In genomic region chr2:127573322-127573721, GRCm38 (mm10) we compare ENCODE assay signal across 24 mouse cellular contexts. TPM values are rescaled to one million over a fixed set of nuclear protein-coding genes. Genes with fewer than 3 reads are reported as not detected.
DNase-seq lines count a peak whose midpoint lies in the region; ATAC-seq and TF ChIP-seq lines count a peak whose summit lies in the region.
"Had no signal": no experiment of that assay in that cellular context is flagged by ENCODE, and none has a peak within 500 bp of the region (broad histone marks: within the 10 kb centered on the region; RNA-seq: fewer than 3 reads in every experiment).

No protein-coding gene starts in this region.

- no peaks in the 10 kb centered on the region for H3K27me3 ChIP-seq in kidney, postnatal 0 days (ENCODE audit: insufficient read depth, low read length)
- no peaks in the 10 kb centered on the region for H3K27me3 ChIP-seq in kidney, embryonic 14.5 days (ENCODE audit: control insufficient read depth, insufficient read depth, low read length)
- H3K27me3 ChIP-seq in intestine, embryonic 15.5 days (replicated peaks): no peaks in the 10 kb centered on the region
- H3K27me3 ChIP-seq: forebrain, embryonic 12.5 days; heart, embryonic 13.5 days; hindbrain, embryonic 12.5 days; hindbrain, embryonic 15.5 days had no signal

- H3K36me3 ChIP-seq in kidney, postnatal 0 days (ENCODE audit: insufficient read depth, low read length): 0 out of 2 replicates have a peak, but pooled peaks cover 8% of the 10 kb centered on the region
- H3K36me3 ChIP-seq in kidney, embryonic 14.5 days (ENCODE audit: control insufficient read depth, insufficient read depth, low read length): peaks cover 16% of the 10 kb centered on the region
- H3K36me3 ChIP-seq in intestine, embryonic 15.5 days: peaks cover 9% of the 10 kb centered on the region; the same call in 1 of the 2 replicates

- no peaks in the 10 kb centered on the region for H3K4me1 ChIP-seq in kidney, postnatal 0 days (replicated peaks; ENCODE audit: insufficient read depth, low read length)
- H3K4me1 ChIP-seq in kidney, embryonic 14.5 days (ENCODE audit: control insufficient read depth, insufficient read depth, low read length): no peaks in the 10 kb centered on the region
- no peaks in the 10 kb centered on the region for H3K4me1 ChIP-seq in intestine, embryonic 15.5 days (replicated peaks)
- H3K4me1 ChIP-seq: forebrain, embryonic 12.5 days; heart, embryonic 10.5 days; heart, embryonic 13.5 days; hindbrain, embryonic 12.5 days; hindbrain, embryonic 15.5 days had no signal

- H3K9me3 ChIP-seq in kidney, postnatal 0 days (replicated peaks; ENCODE audit: low read length): no peaks in the 10 kb centered on the region
- H3K9me3 ChIP-seq in kidney, embryonic 14.5 days (ENCODE audit: control insufficient read depth, low read length): no peaks in the 10 kb centered on the region; the same call in 1 of the 2 replicates
- no peaks in the 10 kb centered on the region for H3K9me3 ChIP-seq in intestine, embryonic 15.5 days
- H3K9me3 ChIP-seq: forebrain, embryonic 12.5 days; heart, embryonic 10.5 days; hindbrain, embryonic 15.5 days had no signal

- no peak for ATAC-seq in kidney, postnatal 0 days (replicated peaks; ENCODE audit: low FRiP score, low read depth)
- no peak for ATAC-seq in kidney, embryonic 14.5 days (ENCODE audit: low FRiP score, low TSS enrichment)
- no peak for ATAC-seq in intestine, embryonic 15.5 days
- ATAC-seq: forebrain, embryonic 16.5 days had no signal

- H3K27ac ChIP-seq in kidney, postnatal 0 days: no peak overlapping the region
- H3K27ac ChIP-seq in kidney, embryonic 14.5 days (ENCODE audit: low read depth, low read length): no peak overlapping the region
- H3K27ac ChIP-seq in intestine, embryonic 15.5 days: no peak overlapping the region
- H3K27ac ChIP-seq: forebrain, embryonic 12.5 days; heart, embryonic 10.5 days; heart, embryonic 13.5 days; hindbrain, embryonic 12.5 days; hindbrain, embryonic 15.5 days had no signal

- H3K9ac ChIP-seq in kidney, postnatal 0 days (ENCODE audit: low read depth, low read length): no peak overlapping the region
- H3K9ac ChIP-seq in kidney, embryonic 14.5 days (ENCODE audit: low read depth, low read length): no peak overlapping the region
- H3K9ac ChIP-seq in intestine, embryonic 15.5 days: no peak overlapping the region
- H3K9ac ChIP-seq: forebrain, embryonic 12.5 days; heart, embryonic 13.5 days; hindbrain, embryonic 12.5 days; hindbrain, embryonic 15.5 days had no signal

- DNase-seq in kidney, postnatal 0 days (ENCODE audit: low spot score): peak; percentile 5
- DNase-seq in Muller cell, postnatal 12 days (ENCODE audit: inconsistent ontology term): peak; percentile 74
- peak; percentile 47 for DNase-seq in fat pad, adult 2 months (ENCODE audit: extremely low read depth, low read depth, low spot score)
- DNase-seq in heart, adult 9 months (ENCODE audit: low spot score in 2 of 2): no peak
- no peak for DNase-seq in heart, postnatal 4 days
- DNase-seq: adrenal gland, postnatal 10 days; adrenal gland, postnatal 36 days; cerebellum, adult 18-20 months; cerebellum, adult 9-10 months; cerebellum, postnatal 14 days; gastrocnemius, postnatal 10 days; gastrocnemius, postnatal 36 days; heart, postnatal 14 days; kidney, adult 11 months had no signal

- 15% methylated on average over 1 of the region's 1 CpGs for WGBS in kidney, postnatal 0 days
- 21% methylated on average over 1 of the region's 1 CpGs for WGBS in kidney, embryonic 14.5 days
- 48% methylated on average over 1 of the region's 1 CpGs for WGBS in intestine, embryonic 15.5 days

- H3K4me2 ChIP-seq in kidney, postnatal 0 days (ENCODE audit: low read length): no peak overlapping the region
- no peak overlapping the region for H3K4me2 ChIP-seq in kidney, embryonic 14.5 days (replicated peaks; ENCODE audit: low read depth, low read length)
- H3K4me2 ChIP-seq in intestine, embryonic 15.5 days (replicated peaks): no peak overlapping the region
- H3K4me2 ChIP-seq: forebrain, embryonic 12.5 days; heart, embryonic 13.5 days; hindbrain, embryonic 12.5 days; hindbrain, embryonic 15.5 days had no signal

- TF ChIP-seq CTCF in kidney, postnatal 0 days (IDR thresholded peaks at IDR 0.05; ENCODE audit: low read depth): no peak

- H3K4me3 ChIP-seq in kidney, postnatal 0 days (replicated peaks; ENCODE audit: low read depth, low read length): no peak overlapping the region
- H3K4me3 ChIP-seq in kidney, embryonic 14.5 days (ENCODE audit: low read length): no peak overlapping the region
- no peak overlapping the region for H3K4me3 ChIP-seq in intestine, embryonic 15.5 days (replicated peaks)
- H3K4me3 ChIP-seq: forebrain, embryonic 12.5 days; heart, embryonic 10.5 days; heart, embryonic 13.5 days; hindbrain, embryonic 12.5 days; hindbrain, embryonic 15.5 days had no signal

RNA-seq across cellular contexts. Expression of gene Zfp661, which starts 13.6 kb away (rescaled TPM):
- 3.1 and 3.2 TPM in 2 replicates for polyA plus RNA-seq in kidney, postnatal 0 days (2015; fragmentation: Nextera tagmentation; extraction: Ambion mirVana)
- polyA plus RNA-seq in kidney, embryonic 14.5 days (2014; fragmentation: Nextera tagmentation; extraction: Ambion mirVana): 2.8 and 5.7 TPM in 2 replicates
- 3.5 and 3.6 TPM in 2 replicates for polyA plus RNA-seq in intestine, embryonic 15.5 days (2015; fragmentation: Nextera tagmentation; extraction: Ambion mirVana)
- 1 to 10 TPM; 1.0 to 1.1 TPM for total RNA-seq in heart, postnatal 4 days (2021)

RNA-seq across cellular contexts. Expression of gene Mrps5, which starts 13.7 kb away (rescaled TPM):
- polyA plus RNA-seq in kidney, postnatal 0 days (2015; fragmentation: Nextera tagmentation; extraction: Ambion mirVana): 151 and 167 TPM in 2 replicates
- polyA plus RNA-seq in kidney, embryonic 14.5 days (2014; fragmentation: Nextera tagmentation; extraction: Ambion mirVana): 142 and 146 TPM in 2 replicates
- 155 and 165 TPM in 2 replicates for polyA plus RNA-seq in intestine, embryonic 15.5 days (2015; fragmentation: Nextera tagmentation; extraction: Ambion mirVana)
- 100 to 1,000 TPM; 128 to 134 TPM for total RNA-seq in heart, postnatal 4 days (2021)

RNA-seq across cellular contexts. Expression of gene Prom2, which starts 32.1 kb away (rescaled TPM):
- 2.2 and 2.4 TPM in 2 replicates for polyA plus RNA-seq in kidney, postnatal 0 days (2015; fragmentation: Nextera tagmentation; extraction: Ambion mirVana)
- 1.4 and 1.9 TPM in 2 replicates for polyA plus RNA-seq in kidney, embryonic 14.5 days (2014; fragmentation: Nextera tagmentation; extraction: Ambion mirVana)
- 0.63 and 0.65 TPM in 2 replicates for polyA plus RNA-seq in intestine, embryonic 15.5 days (2015; fragmentation: Nextera tagmentation; extraction: Ambion mirVana)
- under 1 TPM in 1 of 2 experiments, not detected in 1; 0.07 TPM for total RNA-seq in heart, postnatal 4 days (2021)
- total RNA-seq: gastrocnemius, adult 18-20 months; gastrocnemius, postnatal 10 days; gastrocnemius, postnatal 36 days; granulocyte monocyte progenitor cell, adult 5-6 weeks; heart, postnatal 14 days had no signal
- polyA plus RNA-seq: forebrain, embryonic 16.5 days had no signal

RNA-seq across cellular contexts. Expression of gene Kcnip3, which starts 51.4 kb away (rescaled TPM):
- 1.6 and 2.5 TPM in 2 replicates for polyA plus RNA-seq in kidney, postnatal 0 days (2015; fragmentation: Nextera tagmentation; extraction: Ambion mirVana)
- 4.0 and 4.9 TPM in 2 replicates for polyA plus RNA-seq in kidney, embryonic 14.5 days (2014; fragmentation: Nextera tagmentation; extraction: Ambion mirVana)
- polyA plus RNA-seq in intestine, embryonic 15.5 days (2015; fragmentation: Nextera tagmentation; extraction: Ambion mirVana): 3.3 and 4.0 TPM in 2 replicates
- total RNA-seq in heart, postnatal 4 days (2021): 1 to 10 TPM; 1.3 TPM

Comparison
In these comparisons a context has a peak if more than half of its experiments do, and no peak if none do; other contexts are left out.
1. DNase-seq: peak in kidney, postnatal 0 days (single experiment), Muller cell, postnatal 12 days (single experiment) and fat pad, adult 2 months (single experiment); none in heart, adult 9 months (0 of 2) and heart, postnatal 4 days (single experiment).